Mouse (Mus musculus) right cerebral cortex, postnatal 36 days (tissue): ENCODE measurements around the gene Nrxn3.

Experiments used
- DNase-seq, 2 experiments: peaks; one replicate each; pipeline ENCODE4 v3.0.0; 2022; ENCODE audit warnings: low spot score in 2 of 2, mixed read lengths in 1 of 2

Gene Nrxn3

GRCm38 (mm10) chr12:88812173-88812572, 89.5 kb downstream of the Nrxn3 start:
- peak in 1 of 2 experiments; percentile 14 for DNase-seq

DNA sequence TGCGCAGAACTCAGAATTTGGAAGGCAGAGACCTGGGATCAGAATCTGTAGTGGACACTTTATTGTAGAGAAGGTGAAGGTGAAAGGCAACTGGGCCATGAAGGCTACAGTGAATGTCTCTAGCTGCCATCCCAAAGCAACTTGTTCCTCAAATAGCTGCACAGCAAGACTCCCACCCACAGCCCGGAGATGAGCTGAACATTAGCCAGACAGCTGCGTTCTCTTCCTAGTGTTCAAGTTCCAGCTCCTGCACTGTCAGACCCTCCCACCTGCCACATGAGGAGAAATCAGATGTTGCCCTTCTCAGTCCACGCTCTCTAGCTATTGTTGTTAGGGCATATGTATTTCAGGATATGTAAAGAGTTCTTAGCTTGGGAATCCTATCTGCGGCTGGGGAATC, 94.2 kb downstream of the Nrxn3 start:
- no peak for DNase-seq

- no peak for DNase-seq
Measured at GRCm38 (mm10) chr12:88818622-88819334, 96.1 kb downstream of the Nrxn3 start.

DNA sequence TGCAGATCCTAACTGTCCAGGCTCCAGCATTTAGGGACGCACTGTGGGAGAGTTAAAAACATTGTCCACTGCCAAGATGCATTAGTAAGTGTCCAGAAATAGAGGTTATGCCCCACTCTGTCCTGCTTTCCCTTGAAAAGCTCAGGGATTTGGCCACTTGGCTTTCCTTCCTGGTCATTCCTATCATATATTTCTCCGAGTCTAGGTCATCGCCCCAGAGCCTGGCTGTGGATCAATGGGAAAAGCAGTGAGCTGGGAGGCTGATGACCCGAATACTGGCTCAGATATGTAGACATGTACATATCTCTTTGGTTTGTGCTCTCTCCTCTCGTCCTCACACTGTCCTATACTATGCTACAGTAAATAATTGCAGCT, 96.6 kb downstream of the Nrxn3 start:
- no peak for DNase-seq

- DNase-seq, result no peak
Measured at GRCm38 (mm10) chr12:88820131-88820530, 97.5 kb downstream of the Nrxn3 start.

DNA sequence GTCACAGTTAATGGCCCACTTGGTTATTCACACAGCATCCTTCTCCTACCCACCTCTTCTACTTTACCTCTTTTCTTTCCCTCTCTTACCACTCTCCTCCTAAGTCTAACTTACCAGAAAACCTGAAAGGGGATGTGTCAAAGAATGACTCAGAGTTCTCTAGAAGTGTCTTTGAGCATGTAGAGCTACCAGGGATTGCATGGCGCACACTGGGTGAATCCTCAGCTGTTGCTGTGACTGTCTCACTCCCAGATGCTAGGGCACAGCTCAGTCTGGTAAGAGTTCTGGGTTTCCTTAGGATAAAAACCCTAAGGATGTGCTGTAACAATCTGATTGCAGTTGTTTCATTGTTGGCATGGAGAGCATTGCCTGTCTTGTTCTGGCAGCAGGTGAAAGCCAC, 108.2 kb downstream of the Nrxn3 start:
- no peak for DNase-seq

GRCm38 (mm10) chr12:88835821-88836220, 113.1 kb downstream of the Nrxn3 start:
- no peak for DNase-seq

DNA sequence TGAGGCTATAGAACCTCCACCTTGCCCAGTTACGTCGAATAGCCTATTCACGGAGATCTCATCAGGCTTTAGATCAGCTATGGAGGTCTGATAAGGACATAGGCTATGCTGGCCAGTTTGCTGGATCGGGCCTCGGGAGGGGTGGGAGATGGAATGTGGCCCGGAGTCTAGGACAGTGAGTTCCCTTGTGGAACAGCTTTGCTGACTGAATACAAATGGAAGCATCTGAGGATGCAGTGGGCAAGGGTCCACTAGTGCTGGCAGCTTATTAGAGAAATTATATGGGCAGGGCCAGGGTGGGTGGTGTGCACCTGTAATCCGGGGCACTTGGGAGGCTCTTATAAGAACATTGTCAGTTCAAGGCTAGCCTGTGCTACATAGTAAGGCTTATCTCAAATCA, 117.0 kb downstream of the Nrxn3 start:
- DNase-seq, result no peak

- DNase-seq, result no peak
Measured at GRCm38 (mm10) chr12:88841350-88841749, 118.7 kb downstream of the Nrxn3 start.

DNA sequence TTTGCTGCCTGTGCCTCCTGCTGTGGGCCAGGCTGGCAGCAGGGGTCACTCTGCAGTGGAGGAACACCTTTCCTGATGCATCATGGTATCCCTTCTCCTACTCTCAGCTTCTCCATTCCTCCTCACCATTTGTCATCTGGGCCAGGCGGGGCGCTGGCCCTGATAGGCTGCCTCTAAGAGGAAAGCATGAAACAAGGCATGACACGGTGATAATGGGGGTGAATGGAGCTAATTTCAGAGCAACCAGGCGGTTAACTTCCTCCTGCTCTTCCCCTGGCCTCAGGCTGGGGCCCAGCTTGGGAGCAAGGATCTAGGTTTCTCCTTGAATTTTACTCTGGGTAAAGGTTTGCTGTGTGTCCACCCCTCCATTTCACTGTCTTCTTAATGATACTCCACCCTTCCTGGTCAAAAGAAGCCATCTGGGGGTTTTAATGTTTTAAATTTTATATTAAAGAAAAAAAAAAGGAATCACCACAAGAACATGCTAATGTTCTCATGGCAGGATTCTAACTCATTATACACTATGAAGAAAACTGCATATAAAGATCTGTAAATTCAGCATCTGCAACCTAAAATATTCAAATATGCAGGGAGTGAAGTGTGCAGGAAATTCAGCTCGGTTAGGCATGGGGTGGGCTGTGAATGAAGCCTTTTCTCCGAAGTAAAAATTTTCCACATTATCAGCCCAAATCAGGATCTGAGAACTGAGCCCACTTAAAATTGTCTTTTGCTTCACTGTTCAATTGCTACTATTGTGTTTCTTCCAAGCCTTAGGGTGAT, 127.9 kb downstream of the Nrxn3 start:
- DNase-seq, result no peak

DNA sequence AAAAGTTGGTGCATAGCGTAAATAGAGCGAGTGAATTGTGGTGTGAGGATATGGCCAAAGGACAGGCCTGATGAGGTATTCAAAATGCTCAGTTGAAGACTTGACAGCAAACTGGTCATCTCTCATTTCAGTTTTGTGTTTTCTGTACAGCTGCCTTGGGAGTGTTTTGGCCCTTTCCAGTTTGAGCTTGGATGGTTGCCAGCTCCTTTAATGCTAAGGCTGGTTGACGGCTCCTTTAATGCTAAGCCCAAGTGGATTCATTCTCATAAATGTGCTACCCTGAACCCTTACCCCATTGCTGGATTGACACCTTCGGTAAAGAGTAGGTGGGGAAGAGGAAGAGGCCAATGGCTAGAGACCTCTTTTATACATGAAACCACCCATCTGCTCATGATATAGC, 131.4 kb downstream of the Nrxn3 start:
- DNase-seq, result no peak

DNA sequence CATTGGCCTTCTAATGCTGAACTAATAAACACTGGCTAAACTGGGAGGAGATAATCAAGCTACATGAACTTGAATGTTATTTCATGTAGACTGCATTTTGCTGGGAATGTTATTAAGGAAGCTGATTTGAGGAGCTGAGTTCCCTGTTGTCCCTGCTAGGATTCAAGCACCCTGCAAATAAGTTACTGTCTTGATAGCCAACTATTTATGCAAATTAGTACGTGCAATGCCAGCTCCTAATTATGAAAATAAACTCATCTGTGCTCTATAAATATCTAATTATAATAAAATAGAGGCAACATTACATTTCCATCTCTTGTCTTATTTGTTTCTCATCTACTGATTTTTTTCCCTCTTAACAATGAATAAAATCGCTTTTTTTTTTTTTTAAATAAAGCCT, 135.0 kb downstream of the Nrxn3 start:
- DNase-seq, result no peak

GRCm38 (mm10) chr12:88859456-88860345, 137.0 kb downstream of the Nrxn3 start:
- no peak for DNase-seq

DNA sequence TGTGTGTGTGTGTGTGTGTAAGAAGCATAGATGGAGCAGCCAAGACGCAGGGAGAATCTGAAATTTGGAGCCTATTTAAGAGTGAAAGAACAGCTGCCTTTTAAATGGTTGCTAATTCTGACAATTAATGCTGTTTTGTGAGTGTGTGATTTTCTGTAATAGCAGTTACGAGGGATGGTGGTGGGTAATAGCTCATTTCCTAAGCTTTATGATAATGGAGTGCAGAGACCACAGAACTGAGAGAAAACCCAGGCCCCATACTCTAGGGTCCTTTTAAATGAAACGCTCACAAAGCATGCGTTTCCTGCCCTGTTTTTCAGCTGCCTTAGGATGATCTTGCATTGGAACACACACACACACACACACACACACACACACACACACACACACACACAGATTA, 137.7 kb downstream of the Nrxn3 start:
- no peak for DNase-seq

- no peak for DNase-seq
Measured at GRCm38 (mm10) chr12:88863069-88863468, 140.4 kb downstream of the Nrxn3 start.

- DNase-seq, result no peak
Measured at GRCm38 (mm10) chr12:88868288-88868687, 145.6 kb downstream of the Nrxn3 start.

GRCm38 (mm10) chr12:88897331-88897730, 174.7 kb downstream of the Nrxn3 start:
- no peak for DNase-seq

GRCm38 (mm10) chr12:88900014-88900727, 177.5 kb downstream of the Nrxn3 start:
- DNase-seq, result no peak

- DNase-seq, result no peak
Measured at GRCm38 (mm10) chr12:88900728-88901080, 178.0 kb downstream of the Nrxn3 start.

- peak in 1 of 2 experiments; percentile 25 for DNase-seq
Measured at GRCm38 (mm10) chr12:88910761-88911160, 188.1 kb downstream of the Nrxn3 start.

- no peak for DNase-seq
Measured at GRCm38 (mm10) chr12:88916752-88917151, 194.1 kb downstream of the Nrxn3 start.

DNA sequence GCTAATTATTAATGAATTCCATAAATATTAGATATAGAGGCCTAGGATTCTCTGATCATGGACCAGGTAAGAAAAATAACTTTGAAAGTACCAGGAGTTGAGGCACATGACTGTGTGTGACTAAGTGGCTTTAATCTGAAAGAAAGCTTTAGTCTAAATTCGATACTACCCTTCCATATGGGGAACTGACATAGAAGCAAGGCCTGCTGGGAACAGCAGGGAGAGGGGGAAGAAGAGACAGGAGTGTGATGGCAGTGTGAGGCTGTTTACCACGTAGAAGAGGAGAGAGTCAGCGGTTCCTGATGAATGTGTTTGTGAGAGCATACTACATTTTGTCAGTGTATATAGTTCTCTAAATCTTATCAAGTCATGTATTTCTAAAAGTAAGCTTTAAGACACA, 202.2 kb downstream of the Nrxn3 start:
- DNase-seq, result peak in 1 of 2 experiments; percentile 16
